Mouse (Mus musculus): ENCODE data around the gene Prkcb.

Prkcb gene

GRCm38 (mm10) chr7:122657423-122658126 lies 369.0 kb downstream of the Prkcb start:
- in situ Hi-C loops (cut with MboI, MseI): loop anchor here (10.0 kb wide), 1 partner anchor 173 kb away; no protein-coding TSS in a partner anchor

GRCm38 (mm10) chr7:122665311-122666049 lies 376.9 kb downstream of the Prkcb start:
- in situ Hi-C loops (cut with MboI, MseI): no loop called here

- in situ Hi-C loops (cut with MboI, MseI): no loop called here
Observed at GRCm38 (mm10) chr7:122667903-122668302, 379.4 kb downstream of the Prkcb start.

- in situ Hi-C loops (cut with MboI, MseI): no loop called here
Observed at GRCm38 (mm10) chr7:122670442-122670872, 381.9 kb downstream of the Prkcb start, which contains the start of gene Cacng3. Gene Cacng3 (plus strand): TSS chr7:122670492.

- in situ Hi-C loops (cut with MboI, MseI): no loop called here
Observed at GRCm38 (mm10) chr7:122670873-122671641, 382.5 kb downstream of the Prkcb start.

- in situ Hi-C loops (cut with MboI, MseI): no loop called here
Observed at GRCm38 (mm10) chr7:122672981-122673380, 384.4 kb downstream of the Prkcb start.

- in situ Hi-C loops (cut with MboI, MseI): no loop called here
Observed at GRCm38 (mm10) chr7:122675207-122675606, 386.7 kb downstream of the Prkcb start.

Measured in T-helper 1 cell (primary cell).